Mouse (Mus musculus): Measurements from ENCODE around the gene Taf4. TPM values are rescaled to one million over a fixed set of nuclear protein-coding genes. Genes with fewer than 3 reads are reported as not detected.

The Taf4 gene
- polyA plus RNA-seq, 1 experiment from 2014 or later, result 2.8 TPM

DNA sequence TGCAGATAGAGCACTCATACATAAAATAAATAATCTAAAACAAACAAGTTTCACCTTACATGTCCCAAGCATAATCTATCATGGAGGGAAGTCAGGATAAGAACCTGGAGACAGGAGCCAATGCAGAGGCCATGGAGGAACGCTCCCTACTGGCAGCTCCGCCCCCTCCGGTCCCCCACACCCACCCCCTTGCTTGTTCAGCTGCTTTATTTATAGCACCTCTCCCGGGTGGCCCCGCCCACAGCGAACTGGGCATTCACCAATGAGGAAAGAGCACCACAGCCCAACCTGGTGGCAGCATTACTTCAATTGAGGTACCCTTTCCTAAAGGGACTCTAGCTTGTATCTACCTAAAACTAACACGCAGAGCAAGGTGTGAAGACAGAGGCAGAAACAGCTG is 91.9 kb downstream of the Taf4 start:
- no peak overlapping the region for H3K4me2 ChIP-seq (replicated peaks; ENCODE audit: low read depth, low read length)
- WGBS, result 21% methylated on average over 7 of the region's 7 CpGs
- H3K27ac ChIP-seq (ENCODE audit: low read length), result no peak overlapping the region
- H3K36me3 ChIP-seq (ENCODE audit: insufficient read depth, low read length), result no peaks in the 10 kb centered on the region
- TF ChIP-seq CTCF (IDR thresholded peaks at IDR 0.05), result no peak
- TF ChIP-seq EP300 (IDR thresholded peaks at IDR 0.05), result no peak
- H3K9me3 ChIP-seq (ENCODE audit: low read length), result no peaks in the 10 kb centered on the region
- H3K9ac ChIP-seq (replicated peaks; ENCODE audit: low read depth), result no peak overlapping the region
- no peaks in the 10 kb centered on the region for H3K27me3 ChIP-seq (replicated peaks; ENCODE audit: insufficient read depth, low read length)
- ATAC-seq, result no peak
- H3K4me3 ChIP-seq (ENCODE audit: low read depth, low read length), result no peak overlapping the region
- H3K4me1 ChIP-seq (ENCODE audit: insufficient read depth, low read depth, low read length), result no peaks in the 10 kb centered on the region
- no peak for DNase-seq (ENCODE audit: low spot score)

- WGBS, result 54% methylated on average over 9 of the region's 9 CpGs
- Histone ChIP-seq H3K4me3 (ENCODE audit: low read depth, low read length) (no peak overlapping the region), H3K27me3 (replicated peaks; ENCODE audit: insufficient read depth, low read length) (no peaks in the 10 kb centered on the region), H3K9me3 (ENCODE audit: low read length) (no peaks in the 10 kb centered on the region), H3K27ac (ENCODE audit: low read length) (no peak overlapping the region), H3K9ac (replicated peaks; ENCODE audit: low read depth) (no peak overlapping the region), H3K4me1 (ENCODE audit: insufficient read depth, low read depth, low read length) (no peaks in the 10 kb centered on the region), H3K4me2 (replicated peaks; ENCODE audit: low read depth, low read length) (no peak overlapping the region), H3K36me3 (ENCODE audit: insufficient read depth, low read length) (no peaks in the 10 kb centered on the region)
- ATAC-seq (no peak), DNase-seq (ENCODE audit: low spot score) (peak; percentile 19)
- TF ChIP-seq EP300 (IDR thresholded peaks at IDR 0.05) (no peak), CTCF (IDR thresholded peaks at IDR 0.05) (peak; percentile 65)
Measured at GRCm38 (mm10) chr2:179877551-179878215, 98.8 kb downstream of the Taf4 start.

- H3K36me3 ChIP-seq (ENCODE audit: insufficient read depth, low read length), result no peaks in the 10 kb centered on the region
- H3K9me3 ChIP-seq (ENCODE audit: low read length), result no peaks in the 10 kb centered on the region
- H3K27ac ChIP-seq (ENCODE audit: low read length), result no peak overlapping the region
- no peak overlapping the region for H3K4me3 ChIP-seq (ENCODE audit: low read depth, low read length)
- no peaks in the 10 kb centered on the region for H3K27me3 ChIP-seq (replicated peaks; ENCODE audit: insufficient read depth, low read length)
- H3K4me2 ChIP-seq (replicated peaks; ENCODE audit: low read depth, low read length), result no peak overlapping the region
- 2% methylated on average over 3 of the region's 3 CpGs for WGBS
- no peaks in the 10 kb centered on the region for H3K4me1 ChIP-seq (ENCODE audit: insufficient read depth, low read depth, low read length)
- DNase-seq (ENCODE audit: low spot score) (peak; percentile 79), ATAC-seq (peak; percentile 34; the same call in 1 of the 2 replicates)
- TF ChIP-seq CTCF (IDR thresholded peaks at IDR 0.05) (peak; percentile 90), EP300 (IDR thresholded peaks at IDR 0.05) (no peak)
- no peak overlapping the region for H3K9ac ChIP-seq (replicated peaks; ENCODE audit: low read depth)
Measured at GRCm38 (mm10) chr2:179875147-179875546, 101.3 kb downstream of the Taf4 start.

- DNase-seq (ENCODE audit: low spot score) (peak; percentile 57), ATAC-seq (peak; percentile 57)
- H3K4me2 ChIP-seq (replicated peaks; ENCODE audit: low read depth, low read length), result no peak overlapping the region
- no peaks in the 10 kb centered on the region for H3K36me3 ChIP-seq (ENCODE audit: insufficient read depth, low read length)
- no peaks in the 10 kb centered on the region for H3K9me3 ChIP-seq (ENCODE audit: low read length)
- no peak overlapping the region for H3K27ac ChIP-seq (ENCODE audit: low read length)
- no peak overlapping the region for H3K4me3 ChIP-seq (ENCODE audit: low read depth, low read length)
- TF ChIP-seq EP300 (IDR thresholded peaks at IDR 0.05), result no peak
- peak; percentile 63 for TF ChIP-seq CTCF (IDR thresholded peaks at IDR 0.05)
- no peaks in the 10 kb centered on the region for H3K4me1 ChIP-seq (ENCODE audit: insufficient read depth, low read depth, low read length)
- 30% methylated on average over 5 of the region's 5 CpGs for WGBS
- H3K27me3 ChIP-seq (replicated peaks; ENCODE audit: insufficient read depth, low read length), result no peaks in the 10 kb centered on the region
- no peak overlapping the region for H3K9ac ChIP-seq (replicated peaks; ENCODE audit: low read depth)
Measured at GRCm38 (mm10) chr2:179873315-179873714, 103.1 kb downstream of the Taf4 start.

DNA sequence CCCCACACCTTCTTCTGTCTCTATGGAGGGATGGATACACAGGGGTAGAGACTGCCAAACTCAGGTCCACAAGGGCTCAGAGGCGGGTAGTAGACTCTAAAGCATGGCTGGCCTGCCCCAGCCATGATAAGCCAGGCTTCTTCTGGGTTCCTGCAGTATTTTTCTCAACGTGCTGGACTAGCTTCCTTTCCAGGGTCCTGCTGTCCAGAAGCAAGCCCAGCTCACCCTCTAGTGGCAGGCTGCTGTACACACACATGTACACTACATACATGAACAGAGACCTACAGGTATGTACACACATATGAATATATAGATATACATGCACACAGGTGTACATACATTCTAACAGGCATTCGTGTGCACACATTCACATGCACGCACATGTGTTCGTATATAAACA is 103.7 kb downstream of the Taf4 start:
- ATAC-seq (no peak), DNase-seq (ENCODE audit: low spot score) (peak; percentile 49)
- no peak overlapping the region for H3K9ac ChIP-seq (replicated peaks; ENCODE audit: low read depth)
- H3K27ac ChIP-seq (ENCODE audit: low read length), result no peak overlapping the region
- no peaks in the 10 kb centered on the region for H3K4me1 ChIP-seq (ENCODE audit: insufficient read depth, low read depth, low read length)
- H3K36me3 ChIP-seq (ENCODE audit: insufficient read depth, low read length), result no peaks in the 10 kb centered on the region
- TF ChIP-seq EP300 (IDR thresholded peaks at IDR 0.05), result no peak
- peak; percentile 74 for TF ChIP-seq CTCF (IDR thresholded peaks at IDR 0.05)
- no peak overlapping the region for H3K4me3 ChIP-seq (ENCODE audit: low read depth, low read length)
- WGBS, result 61% methylated on average over 5 of the region's 5 CpGs
- no peak overlapping the region for H3K4me2 ChIP-seq (replicated peaks; ENCODE audit: low read depth, low read length)
- H3K27me3 ChIP-seq (replicated peaks; ENCODE audit: insufficient read depth, low read length), result no peaks in the 10 kb centered on the region
- no peaks in the 10 kb centered on the region for H3K9me3 ChIP-seq (ENCODE audit: low read length)

- Histone ChIP-seq H3K9me3 (ENCODE audit: low read length) (no peaks in the 10 kb centered on the region), H3K4me3 (ENCODE audit: low read depth, low read length) (no peak overlapping the region), H3K4me2 (replicated peaks; ENCODE audit: low read depth, low read length) (no peak overlapping the region), H3K27me3 (replicated peaks; ENCODE audit: insufficient read depth, low read length) (no peaks in the 10 kb centered on the region), H3K4me1 (ENCODE audit: insufficient read depth, low read depth, low read length) (no peaks in the 10 kb centered on the region), H3K36me3 (ENCODE audit: insufficient read depth, low read length) (no peaks in the 10 kb centered on the region), H3K9ac (replicated peaks; ENCODE audit: low read depth) (no peak overlapping the region), H3K27ac (ENCODE audit: low read length) (no peak overlapping the region)
- DNase-seq (ENCODE audit: low spot score) (no peak), ATAC-seq (no peak)
- WGBS, result 21% methylated on average over 2 of the region's 2 CpGs
- TF ChIP-seq CTCF (IDR thresholded peaks at IDR 0.05), result no peak
- no peak for TF ChIP-seq EP300 (IDR thresholded peaks at IDR 0.05)
Measured at GRCm38 (mm10) chr2:179869871-179870270, 106.6 kb downstream of the Taf4 start.

All from lung, postnatal 0 days (tissue).